Mouse (Mus musculus) mouse embryonic stem cell (cell line): Measurements from ENCODE around the gene Fcer2a.

ENCODE experiments used
- in situ Hi-C, 2 experiments: fragments of 300-500 bp; cut with MboI; formaldehyde crosslinking; loops; 1 replicate in 1 of 2; 3 replicates in 1 of 2; pipeline ENCODE4 v1.14.3; 2019 to 2020; ENCODE audit warnings: low sequenced_read_pairs in 2 of 2, low pct_unique_long_range_greater_than_20kb in 1 of 2, mixed read lengths in 1 of 2; ENCODE audit not compliant: unreplicated experiment in 1 of 2

The Fcer2a gene

GRCm38 (mm10) chr8:3646824-3647531 is 47.0 kb downstream of the Fcer2a start:
- in situ Hi-C loops: no loop called here

- in situ Hi-C loops: no loop called here
Observed at GRCm38 (mm10) chr8:3645804-3646203, 48.2 kb downstream of the Fcer2a start.
